Comparison of ENCODE assay signal across 22 mouse cellular contexts in genomic region chr2:70736008-70736407, GRCm38 (mm10).
"Had no signal": no experiment of that assay in that cellular context is flagged by ENCODE, and none has a peak within 500 bp of the region (broad histone marks: within the 10 kb centered on the region; RNA-seq: fewer than 3 reads in every experiment).

No protein-coding gene starts in this region.

- H3K27me3 ChIP-seq: heart, embryonic 12.5 days; hindbrain, embryonic 13.5 days; hindbrain, embryonic 15.5 days; limb, embryonic 12.5 days; liver, embryonic 13.5 days had no signal

- ATAC-seq: inflammation-experienced regulatory T-cells, adult 6 months; intestine, embryonic 16.5 days had no signal

- H3K4me2 ChIP-seq: heart, embryonic 12.5 days; hindbrain, embryonic 13.5 days; hindbrain, embryonic 15.5 days; limb, embryonic 12.5 days; liver, embryonic 11.5 days; liver, embryonic 13.5 days had no signal

- DNase-seq: gastrocnemius, postnatal 14 days; heart, adult 18-20 months; heart, postnatal 10 days; heart, postnatal 4 days; kidney, adult 18-20 months; kidney, adult 8-10 months; kidney, postnatal 10 days; kidney, postnatal 25 days; kidney, postnatal 4 days; liver; liver, embryonic 13.5 days had no signal

- H3K4me1 ChIP-seq: heart, embryonic 10.5 days; heart, embryonic 12.5 days; hindbrain, embryonic 13.5 days; hindbrain, embryonic 15.5 days; limb, embryonic 10.5 days; limb, embryonic 12.5 days; liver, embryonic 13.5 days had no signal

- H3K4me3 ChIP-seq: heart, embryonic 10.5 days; heart, embryonic 12.5 days; hindbrain, embryonic 13.5 days; hindbrain, embryonic 15.5 days; layer of hippocampus, adult 2 months; left cerebral cortex, adult 2 months; limb, embryonic 10.5 days; limb, embryonic 12.5 days; liver, embryonic 13.5 days had no signal

- H3K27ac ChIP-seq: heart, embryonic 10.5 days; hindbrain, embryonic 13.5 days; hindbrain, embryonic 15.5 days; layer of hippocampus, adult 2 months; left cerebral cortex, adult 2 months; limb, embryonic 10.5 days; limb, embryonic 12.5 days; liver, embryonic 13.5 days had no signal

- H3K9me3 ChIP-seq: heart, embryonic 10.5 days; heart, embryonic 12.5 days; hindbrain, embryonic 13.5 days; hindbrain, embryonic 15.5 days; limb, embryonic 10.5 days; limb, embryonic 12.5 days; liver, embryonic 13.5 days had no signal

- H3K9ac ChIP-seq: heart, embryonic 12.5 days; hindbrain, embryonic 13.5 days; hindbrain, embryonic 15.5 days; limb, embryonic 12.5 days; liver, embryonic 13.5 days had no signal
